Mouse (Mus musculus): Measurements from ENCODE around the gene Usp35.

Gene Usp35

DNA sequence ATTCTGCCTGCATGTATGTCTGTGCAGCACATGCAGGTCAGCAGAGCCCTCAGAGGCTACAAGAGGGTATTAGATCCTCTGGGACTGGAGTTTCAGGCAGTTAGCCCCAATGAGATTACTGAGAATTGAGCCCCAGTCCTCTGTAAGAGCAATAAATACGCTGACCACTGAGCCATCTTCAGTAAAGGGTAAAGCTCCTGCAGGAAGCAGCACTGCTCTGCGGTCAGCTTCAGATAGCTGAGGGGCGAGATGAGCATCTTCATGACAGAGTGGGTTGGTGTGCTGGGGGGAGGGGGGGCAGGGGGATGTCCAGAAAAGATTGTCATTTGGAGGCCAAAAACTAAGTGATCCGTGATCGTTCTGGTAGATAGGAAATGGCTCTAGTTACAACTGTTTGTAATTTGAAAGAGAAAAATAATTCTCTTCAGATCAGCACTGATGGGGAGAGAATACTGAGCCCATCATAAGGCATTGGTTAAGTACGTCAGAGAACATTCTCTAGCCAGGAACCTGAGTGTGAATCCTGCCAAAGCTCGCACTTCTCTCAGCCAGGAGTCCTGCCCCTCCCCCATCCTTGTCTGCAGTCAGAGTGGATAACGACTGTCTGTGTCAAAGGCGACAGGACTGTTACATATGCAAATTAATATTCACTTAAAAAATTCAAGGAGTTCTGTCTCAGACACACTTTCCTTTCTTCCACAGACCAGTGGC, 14.4 kb upstream of the Usp35 start:
- no peak for DNase-seq (ENCODE audit: low spot score in 2 of 2)

DNA sequence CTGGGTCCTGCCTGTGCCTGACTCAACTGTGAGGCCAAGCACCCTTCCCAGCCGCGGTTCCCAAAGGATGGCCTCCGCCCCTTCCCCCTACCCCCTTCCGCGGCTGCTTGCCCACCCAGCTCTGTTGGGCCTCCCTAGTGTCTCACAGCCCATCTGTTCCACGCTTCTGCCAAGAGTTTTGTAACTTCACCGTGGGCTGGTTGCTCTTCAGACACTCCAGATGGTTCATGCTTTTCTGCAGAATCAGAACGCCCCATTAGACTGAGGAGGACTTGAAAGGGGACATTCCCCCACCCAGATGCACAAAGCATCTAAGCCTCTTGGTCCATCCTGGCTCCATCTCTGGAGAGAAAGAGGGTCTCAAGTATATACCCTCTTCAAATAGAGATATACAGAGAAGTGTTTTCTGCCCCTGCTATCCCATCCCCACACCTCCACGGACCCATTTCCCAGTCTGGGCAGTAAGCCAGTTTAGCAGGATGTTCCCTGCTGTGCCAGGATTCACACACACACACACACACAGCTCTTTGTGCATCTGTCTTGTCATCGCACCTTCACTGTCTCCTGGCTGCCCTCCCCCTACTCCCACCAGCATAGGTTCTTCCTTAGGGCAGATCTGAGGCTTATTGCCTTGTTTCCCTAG, 13.5 kb upstream of the Usp35 start:
- peak; percentile 64 to 90 for DNase-seq (ENCODE audit: low spot score in 2 of 2)

DNA sequence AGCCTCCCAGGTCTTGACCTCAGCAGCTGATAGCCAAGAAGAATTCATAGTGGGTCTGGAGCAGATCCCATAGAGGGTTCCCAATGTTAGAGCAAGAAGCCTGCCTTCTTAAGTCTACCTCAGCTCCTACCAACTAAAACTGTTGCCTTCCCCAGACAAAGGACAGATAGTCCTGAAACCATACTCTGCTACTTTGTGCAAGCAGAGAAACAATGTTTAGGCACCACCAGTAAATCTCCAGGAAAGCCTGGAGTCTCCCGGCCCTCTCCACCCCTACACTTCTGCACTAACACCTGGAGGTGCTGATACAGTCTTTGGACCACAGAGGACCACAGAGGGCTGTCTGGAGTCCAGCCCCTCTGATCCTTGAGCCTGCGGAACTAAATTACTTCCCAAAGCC, 12.8 kb upstream of the Usp35 start:
- DNase-seq (ENCODE audit: low spot score in 2 of 2) = no peak

DNA sequence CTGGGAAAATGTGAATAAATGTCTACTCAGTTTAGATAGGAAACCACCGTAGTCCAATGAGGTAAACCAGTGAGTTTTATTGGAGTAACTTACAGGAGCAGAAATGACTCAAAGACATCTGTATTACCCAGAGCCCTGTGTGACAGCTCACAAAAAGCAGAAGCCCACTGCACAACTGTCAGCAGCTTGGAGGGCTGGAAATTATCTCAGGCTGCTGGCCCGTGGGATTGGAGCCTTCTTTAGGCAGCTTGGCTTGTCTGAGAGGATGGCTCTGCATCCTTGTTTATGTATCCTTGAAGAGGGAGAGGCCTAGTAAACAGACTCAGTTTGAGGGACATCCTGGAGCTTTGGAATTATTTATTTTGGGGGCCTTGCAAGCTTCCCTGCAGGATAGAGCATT, 11.1 kb upstream of the Usp35 start:
- no peak for DNase-seq (ENCODE audit: low spot score in 2 of 2)

DNA sequence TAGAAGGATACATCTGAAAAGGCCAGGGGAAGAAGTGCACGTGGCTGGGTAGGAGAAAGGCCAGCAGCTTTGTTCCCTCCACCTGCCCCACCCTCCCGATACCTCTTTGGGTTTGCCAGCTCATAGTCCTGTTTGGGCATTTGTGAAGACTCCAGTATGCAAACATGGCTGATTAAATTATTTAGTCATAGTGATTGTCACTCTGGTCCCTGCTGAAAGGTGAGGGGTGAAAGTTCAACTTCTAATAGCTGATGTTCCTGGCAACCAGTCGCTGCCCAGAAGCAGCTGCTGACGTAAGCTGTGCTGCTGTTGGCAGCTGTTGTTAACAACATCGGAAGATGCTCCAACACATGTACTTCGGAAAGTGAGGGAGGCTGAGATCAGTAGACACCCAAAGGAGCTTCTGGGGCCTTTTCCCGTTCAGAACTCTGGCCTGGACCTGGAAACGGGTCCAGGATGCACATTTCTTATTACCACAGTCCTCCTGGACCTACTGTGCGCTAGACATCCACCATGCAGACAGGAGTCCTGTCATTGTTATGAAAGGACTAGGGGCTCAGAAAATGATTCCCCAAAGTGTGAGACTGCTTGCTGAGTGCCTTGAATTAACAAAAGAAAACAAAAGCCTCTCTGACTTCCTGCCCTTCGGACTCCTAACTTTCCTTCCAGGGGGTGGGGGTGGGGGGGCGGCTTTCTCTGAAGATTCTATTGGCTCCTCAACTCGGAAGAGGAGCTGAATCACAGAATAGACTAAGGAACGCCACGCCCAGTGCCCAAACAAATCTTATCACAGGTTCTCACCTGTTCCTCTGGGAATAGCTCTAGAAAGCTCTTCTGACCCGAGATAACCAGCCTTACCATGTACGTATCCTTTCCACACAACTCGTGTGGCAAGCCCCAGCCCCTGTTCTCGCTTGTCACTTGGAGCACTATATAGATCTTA, 9.4 kb upstream of the Usp35 start:
- no peak for DNase-seq (ENCODE audit: low spot score in 2 of 2)

DNA sequence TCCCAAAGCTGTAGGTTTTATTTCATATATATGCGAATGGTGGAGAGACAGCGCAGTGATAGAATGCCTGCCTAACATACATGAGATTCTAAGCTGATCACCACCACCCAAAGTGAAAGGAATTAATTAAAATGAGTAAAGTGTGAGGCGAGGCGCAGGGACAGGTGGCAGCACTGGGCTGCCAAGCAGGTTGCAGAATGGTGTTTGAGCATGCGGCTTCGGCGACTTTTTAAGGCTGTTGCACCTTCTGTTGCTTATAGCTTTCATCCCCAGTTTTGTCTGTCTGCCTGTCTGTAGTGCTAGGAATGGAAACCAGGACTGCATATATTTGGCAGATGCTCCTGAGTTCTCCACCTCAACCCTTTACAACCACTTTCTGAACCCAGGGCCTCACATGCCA, 7.8 kb upstream of the Usp35 start:
- peak in 1 of 2 experiments; percentile 60 for DNase-seq (ENCODE audit: low spot score in 2 of 2)

DNA sequence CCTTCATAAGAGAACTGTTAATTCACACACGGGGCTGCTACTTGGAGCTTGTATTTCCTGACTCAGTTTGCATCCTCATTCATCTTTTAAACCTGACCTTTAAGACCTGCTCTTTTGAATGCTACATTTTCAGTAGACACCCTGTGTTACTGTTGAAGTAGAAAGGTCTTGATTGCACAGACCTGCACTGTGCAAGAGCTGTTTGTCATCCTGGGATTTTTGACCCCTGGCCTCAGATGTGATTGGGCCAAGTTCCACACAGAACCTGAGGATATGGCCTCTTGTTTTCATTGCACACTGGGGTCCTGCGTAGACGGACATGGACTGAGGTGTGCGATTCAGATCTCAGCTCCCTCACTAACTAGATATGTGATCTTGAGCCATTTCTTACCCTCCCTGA, 6.8 kb upstream of the Usp35 start:
- DNase-seq (ENCODE audit: low spot score in 2 of 2) = no peak

DNA sequence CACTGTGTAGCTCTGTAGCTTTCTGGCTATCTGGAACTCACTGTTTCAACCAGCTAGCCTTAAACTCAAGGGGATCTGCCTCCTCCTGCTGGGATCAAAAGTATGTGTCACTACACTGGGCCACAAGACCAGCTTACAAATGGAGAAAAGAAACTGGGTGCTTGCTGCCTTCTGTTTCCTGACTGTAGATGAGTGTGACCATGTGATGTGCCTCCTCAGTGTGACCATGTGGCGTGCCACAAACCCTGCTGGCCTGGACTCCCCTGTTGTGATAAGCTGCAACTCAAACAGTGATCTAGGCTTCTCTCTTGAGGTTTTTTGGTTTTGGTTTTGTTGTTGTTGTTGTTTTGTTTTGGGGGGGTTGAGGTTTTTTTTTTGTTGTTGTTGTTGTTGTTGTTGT, 4.9 kb upstream of the Usp35 start:
- no peak for DNase-seq (ENCODE audit: low spot score in 2 of 2)

DNA sequence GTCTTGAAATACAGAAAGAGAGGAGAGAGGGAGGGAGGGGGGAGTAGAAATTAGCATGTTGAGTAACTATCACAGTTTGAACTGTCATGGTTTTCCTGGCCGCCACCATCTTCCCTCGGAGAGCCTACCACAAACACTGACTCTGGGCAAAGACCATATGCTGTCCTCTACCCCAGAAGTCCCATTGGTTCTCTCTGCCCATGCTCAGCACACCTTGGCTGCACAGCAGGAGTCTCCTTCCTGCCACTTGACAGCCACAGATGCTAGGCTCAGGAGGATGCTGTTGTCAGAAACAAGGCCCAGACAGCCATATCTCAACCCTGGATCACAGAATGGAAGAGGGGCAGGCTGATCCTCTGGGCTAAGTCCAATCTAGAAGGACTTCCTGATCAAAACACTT, 2.6 kb upstream of the Usp35 start:
- no peak for DNase-seq (ENCODE audit: low spot score in 2 of 2)

DNA sequence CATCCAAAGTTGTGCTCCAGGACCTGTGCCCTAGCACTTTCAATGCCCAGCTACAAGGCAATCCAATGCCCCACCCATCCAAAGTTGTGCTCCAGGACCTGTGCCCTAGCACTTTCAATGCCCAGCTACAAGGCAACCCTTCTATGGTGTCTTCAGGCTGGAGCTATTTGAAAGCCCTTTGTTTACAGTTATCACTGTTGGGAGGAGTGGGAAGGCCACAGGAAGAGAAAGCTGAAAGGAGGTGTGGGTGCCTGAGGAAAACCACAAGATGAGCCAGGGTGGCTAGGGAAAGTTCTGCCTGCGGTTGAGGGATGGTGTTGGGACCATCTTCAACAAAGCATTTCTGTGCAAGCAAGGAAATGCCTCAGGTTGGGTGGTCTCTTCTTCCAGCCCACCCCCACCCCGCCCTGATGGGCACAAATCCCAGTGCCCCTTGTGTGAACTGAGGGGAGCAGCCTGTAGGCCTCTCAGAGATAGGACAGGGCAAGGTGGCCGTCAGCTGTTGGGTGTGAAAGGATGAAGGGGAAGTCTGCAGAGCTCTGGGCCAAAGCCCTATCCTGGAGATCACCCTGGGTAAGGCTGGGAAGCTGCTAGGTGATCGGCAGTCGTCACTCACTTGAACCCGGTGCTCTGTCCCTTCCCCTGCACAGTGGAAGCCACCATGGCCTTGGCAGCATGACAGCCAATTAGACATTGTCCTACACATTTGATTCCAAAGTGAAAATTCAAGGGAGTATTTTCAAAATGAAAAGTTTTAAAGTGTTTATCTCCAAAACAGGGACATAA, 1.5 kb upstream of the Usp35 start:
- DNase-seq (ENCODE audit: low spot score in 2 of 2) = no peak

DNA sequence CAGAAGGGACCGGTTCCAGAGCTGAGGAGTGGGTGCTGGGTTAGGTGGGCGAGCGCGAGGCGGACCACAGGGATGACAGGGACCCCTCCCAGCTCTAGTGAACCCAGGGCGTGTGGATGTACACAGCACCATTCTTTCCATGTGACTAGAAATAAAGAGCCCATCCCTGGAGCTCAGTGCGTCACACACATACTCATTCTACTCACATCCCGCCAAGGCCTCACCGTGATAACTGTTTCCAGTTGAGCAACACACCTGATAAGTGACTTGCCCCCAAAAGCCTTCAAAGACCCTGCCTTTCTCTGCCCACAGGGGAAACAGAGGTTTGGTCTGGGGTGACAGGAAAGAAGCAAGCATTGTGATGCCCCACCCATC, 834 bp upstream of the Usp35 start:
- no peak for DNase-seq (ENCODE audit: low spot score in 2 of 2)

DNA sequence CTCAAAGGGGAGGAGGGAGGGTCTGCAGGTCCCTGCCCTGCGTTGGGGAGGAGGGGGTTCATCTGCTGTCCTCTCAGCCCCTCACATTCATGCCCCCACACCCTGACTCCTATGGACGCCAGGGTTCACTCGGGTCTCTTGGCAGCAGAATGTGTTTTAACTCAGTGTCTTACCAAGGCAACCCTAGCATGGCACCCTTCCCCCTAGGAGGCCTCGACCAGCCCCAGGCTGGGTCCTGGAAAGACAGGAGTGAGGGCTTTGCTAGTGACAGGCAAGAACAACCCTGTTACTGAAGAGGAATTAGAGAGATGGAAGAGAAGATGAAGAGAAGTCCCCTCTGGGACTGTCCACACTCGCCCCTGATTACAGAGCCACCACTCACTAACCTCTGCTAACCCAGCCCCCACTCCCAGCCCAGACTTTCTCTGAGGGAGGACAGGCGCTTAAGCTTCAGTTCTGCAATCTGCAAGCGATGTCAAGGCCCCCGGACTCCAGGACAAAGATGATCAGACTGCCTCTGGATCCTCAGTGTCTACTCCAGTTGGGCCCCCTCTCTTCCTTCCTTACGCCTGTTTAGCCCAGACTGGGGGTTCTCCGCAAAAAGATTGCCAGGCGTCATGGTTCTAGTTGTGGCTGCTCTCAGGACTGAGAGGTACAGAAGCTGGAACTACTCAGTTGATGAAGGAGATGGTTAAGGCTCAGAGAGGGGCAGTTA, 732 bp downstream of the Usp35 start:
- no peak for DNase-seq (ENCODE audit: low spot score in 2 of 2)

DNA sequence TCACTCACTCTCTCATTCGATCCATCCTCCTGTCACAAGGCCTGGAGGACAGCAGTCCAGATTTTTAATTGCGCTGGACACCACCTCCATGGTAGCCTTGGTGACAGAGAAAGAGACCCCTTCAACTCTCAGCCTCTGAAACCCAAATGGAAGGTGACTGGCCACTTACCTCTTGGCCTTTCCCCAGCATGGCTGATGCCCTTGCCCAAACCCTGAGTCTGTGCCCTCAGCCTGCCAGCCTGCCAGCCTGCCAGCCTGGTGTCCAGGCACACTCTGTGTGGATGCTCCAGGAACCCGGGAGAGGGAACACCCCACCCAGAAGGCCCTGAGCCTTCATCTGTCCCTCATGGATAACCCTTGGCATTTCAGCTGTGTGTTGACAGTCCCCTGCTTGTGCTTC, 2.1 kb downstream of the Usp35 start:
- no peak for DNase-seq (ENCODE audit: low spot score in 2 of 2)

DNA sequence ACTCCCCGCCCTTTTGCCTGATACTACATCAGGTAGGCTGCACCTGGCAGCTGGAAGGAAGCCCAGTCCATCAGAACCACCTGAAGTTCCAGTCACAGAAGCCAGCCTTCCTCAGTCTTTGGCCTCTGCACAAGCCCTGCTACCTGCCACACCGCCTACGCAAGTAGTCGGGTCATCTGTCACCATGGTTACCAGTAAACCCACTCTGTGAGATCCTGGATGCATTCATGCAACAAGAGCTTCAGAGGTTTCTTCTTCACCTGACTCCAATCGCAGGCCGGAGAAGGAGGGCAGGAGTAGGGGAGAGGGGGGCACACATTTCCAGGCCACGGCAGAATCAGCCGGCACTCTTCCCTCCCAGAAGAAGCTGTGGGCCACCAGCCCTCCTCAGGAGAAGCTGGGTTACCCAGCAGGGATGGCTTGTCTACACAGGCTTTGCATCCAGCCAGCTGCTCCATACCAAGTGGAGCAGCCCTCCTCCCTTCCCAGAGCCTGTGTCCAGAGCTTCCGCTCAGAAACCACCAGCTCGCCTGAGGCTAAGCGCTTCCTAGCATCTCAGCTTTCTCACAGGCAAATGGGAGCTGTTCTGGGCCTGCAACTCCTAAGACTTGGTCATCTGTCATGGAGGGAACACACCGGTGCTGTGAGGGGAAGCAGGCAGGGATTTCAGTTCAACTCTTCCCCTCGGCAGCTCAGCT, 2.8 kb downstream of the Usp35 start:
- no peak for DNase-seq (ENCODE audit: low spot score in 2 of 2)

DNA sequence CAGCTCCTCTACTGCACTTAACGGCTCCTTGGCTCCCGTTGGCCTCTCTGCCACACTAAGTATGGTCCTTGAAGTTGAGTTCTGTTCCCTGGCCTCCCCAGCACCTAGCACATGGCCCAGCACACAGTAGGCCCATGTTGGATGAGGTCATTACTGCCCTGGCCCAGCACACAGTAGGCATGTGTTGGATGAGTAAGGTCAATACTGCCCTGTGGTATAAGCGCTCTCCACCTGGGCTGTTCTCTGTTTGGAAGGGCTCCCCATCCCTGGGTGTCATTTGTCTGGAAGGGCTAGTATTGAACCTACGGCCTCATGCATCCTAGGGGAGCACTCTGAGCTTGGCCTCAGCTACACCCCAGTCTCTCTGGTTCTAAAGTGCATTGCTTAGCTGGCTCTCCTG, 4.4 kb downstream of the Usp35 start:
- no peak for DNase-seq (ENCODE audit: low spot score in 2 of 2)

DNA sequence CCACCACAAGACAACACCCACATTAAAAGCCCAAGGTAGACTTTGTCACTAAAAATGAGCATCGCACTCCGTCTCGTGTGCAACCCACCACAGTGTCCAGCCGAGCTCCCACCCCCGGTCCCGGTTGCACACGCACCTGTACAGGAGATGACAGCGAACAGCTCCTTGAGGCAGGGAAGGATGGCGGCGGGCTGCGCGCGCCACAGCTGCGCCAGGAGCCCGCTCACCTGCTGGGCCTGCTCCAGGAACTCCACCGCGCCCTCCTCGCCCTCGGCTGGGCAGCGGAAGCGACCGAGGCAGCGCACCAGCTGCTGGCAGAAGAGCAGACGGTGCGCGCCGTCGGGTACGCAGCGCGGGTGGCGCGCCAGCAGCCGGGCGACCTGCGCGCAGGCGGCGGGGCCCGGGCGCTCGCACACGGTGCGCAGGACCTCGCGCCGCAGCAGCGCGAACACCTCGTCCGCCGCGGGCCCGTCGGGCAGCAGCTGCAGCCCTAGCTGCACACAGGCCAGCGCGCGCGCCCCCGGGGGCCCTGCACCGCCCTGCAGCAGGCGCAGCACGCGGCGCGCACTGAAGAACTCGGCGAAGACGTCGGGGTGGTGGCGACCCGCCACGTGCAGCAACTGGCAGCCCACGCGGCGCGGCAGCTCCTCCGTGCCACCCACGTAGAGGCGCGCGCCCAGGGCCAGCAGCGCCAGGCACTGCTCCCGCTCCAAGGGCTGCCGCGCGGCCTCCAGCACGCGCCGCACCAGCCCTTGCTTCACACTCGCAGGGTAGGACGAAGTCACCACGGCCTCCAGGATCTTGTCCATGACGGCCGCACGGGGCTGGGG, 6.4 kb downstream of the Usp35 start:
- peak in 1 of 2 experiments; percentile 55 for DNase-seq (ENCODE audit: low spot score in 2 of 2)

DNA sequence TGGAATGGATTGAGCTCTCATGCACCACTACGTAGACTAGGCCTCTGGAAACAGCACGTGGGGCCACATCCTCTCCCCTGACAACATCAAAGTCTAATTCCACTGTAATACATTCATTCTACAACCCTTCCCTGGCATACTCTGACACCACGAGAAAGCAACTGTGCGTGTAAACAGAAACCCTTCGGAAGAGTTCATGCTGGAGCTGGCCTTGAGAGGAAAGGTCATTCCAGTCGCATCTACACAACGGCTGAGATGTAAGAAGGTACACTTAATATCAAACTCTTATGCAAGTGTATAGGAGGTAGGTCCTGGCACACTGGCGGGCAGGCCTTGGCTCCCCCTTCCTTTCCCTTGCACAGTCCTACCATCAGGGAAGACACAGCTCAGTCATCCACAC, 7.5 kb downstream of the Usp35 start:
- DNase-seq (ENCODE audit: low spot score in 2 of 2) = no peak

DNA sequence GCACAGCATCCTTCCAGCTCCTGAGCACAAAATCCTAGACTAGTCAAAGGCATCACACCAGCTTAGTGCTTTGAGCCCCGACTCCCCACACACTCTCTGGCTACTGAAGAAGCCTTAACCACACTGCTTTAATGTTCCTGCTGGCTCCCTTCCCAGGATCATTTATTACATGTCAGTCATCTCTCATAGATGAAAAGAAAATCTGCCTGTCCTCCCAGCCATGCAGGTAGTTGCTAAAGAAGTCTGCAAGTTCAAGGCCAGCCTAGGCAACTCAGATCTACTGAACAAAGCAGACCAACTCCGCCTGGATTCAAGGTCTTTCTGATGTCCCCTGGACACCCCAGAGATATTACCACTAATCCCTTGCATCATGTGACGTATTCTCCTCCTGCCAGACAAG, 14.1 kb downstream of the Usp35 start:
- no peak for DNase-seq (ENCODE audit: low spot score in 2 of 2)

DNA sequence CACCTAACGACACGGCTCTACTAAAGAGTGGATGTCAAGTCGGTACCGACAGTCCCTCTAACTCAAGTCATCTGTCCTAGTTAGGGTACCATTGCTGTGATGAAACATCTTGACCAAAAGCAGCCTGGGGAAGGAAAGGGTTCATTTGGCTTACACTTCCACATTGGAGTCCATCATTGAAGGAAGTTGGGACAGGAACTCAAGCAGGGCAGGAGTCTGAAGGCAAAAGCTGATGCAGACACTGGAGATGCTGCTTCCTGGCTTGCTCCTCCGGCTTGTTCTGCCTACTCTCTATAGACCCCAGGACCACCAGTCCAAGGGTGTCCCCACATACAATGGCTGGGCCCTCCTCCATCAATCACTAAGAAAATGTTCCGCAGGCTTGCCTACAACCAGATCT, 16.2 kb downstream of the Usp35 start:
- DNase-seq (ENCODE audit: low spot score in 2 of 2) = no peak

DNA sequence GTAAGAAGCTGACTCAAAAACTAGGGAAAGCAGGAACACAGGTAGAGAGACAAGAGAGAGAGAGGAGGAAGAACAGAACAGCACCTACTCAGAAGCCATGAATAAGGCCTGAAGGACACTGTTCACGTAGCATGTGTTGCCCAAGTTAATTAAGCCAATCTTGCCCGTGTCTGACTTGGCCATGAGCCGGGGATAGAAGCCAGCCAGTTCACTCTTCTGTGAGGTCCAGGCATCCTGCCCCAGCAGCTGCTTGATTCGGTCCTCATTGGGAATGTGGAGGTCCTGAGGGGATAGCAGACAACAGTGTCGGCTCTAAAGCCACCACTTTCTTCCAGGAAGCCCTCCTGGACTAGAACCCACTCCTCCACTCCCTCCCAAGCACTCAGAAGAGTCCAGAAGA, 17.2 kb downstream of the Usp35 start:
- DNase-seq (ENCODE audit: low spot score in 2 of 2) = no peak
